Mouse (Mus musculus): ENCODE data around the gene Defb18.
"Not testable (repeated sequence)": the region's sequence is repeated elsewhere in the genome, so short reads cannot be mapped to it uniquely, and the experiment has no call there.

Gene Defb18

GRCm38 (mm10) chr1:18237343-18237742 lies at the start of gene Defb18:
TSS of gene Defb18 (minus strand) at chr1:18237443.
- no peak for DNase-seq

- no peak for DNase-seq
Observed at GRCm38 (mm10) chr1:18271095-18271494, 33.9 kb upstream of the Defb18 start.

- no peak for DNase-seq
Observed at GRCm38 (mm10) chr1:18268845-18269244, 31.6 kb upstream of the Defb18 start.

- DNase-seq, result no peak
Observed at GRCm38 (mm10) chr1:18265038-18265437, 27.8 kb upstream of the Defb18 start, which contains the start of gene Defb41. TSS of gene Defb41 (minus strand) at chr1:18265138.

- not testable (repeated sequence) for DNase-seq
Observed at GRCm38 (mm10) chr1:18245801-18246580, 8.7 kb upstream of the Defb18 start.

GRCm38 (mm10) chr1:18223385-18223945 lies 13.8 kb downstream of the Defb18 start:
- no peak for DNase-seq

- DNase-seq, result no peak
Observed at GRCm38 (mm10) chr1:18191719-18192118, 45.5 kb downstream of the Defb18 start.

- DNase-seq, result no peak
Observed at GRCm38 (mm10) chr1:18190714-18191712, 46.2 kb downstream of the Defb18 start.

Measured in layer of hippocampus, adult 9-11 months (tissue).